ENCODE assay signal across 24 mouse cellular contexts in the genomic region with DNA sequence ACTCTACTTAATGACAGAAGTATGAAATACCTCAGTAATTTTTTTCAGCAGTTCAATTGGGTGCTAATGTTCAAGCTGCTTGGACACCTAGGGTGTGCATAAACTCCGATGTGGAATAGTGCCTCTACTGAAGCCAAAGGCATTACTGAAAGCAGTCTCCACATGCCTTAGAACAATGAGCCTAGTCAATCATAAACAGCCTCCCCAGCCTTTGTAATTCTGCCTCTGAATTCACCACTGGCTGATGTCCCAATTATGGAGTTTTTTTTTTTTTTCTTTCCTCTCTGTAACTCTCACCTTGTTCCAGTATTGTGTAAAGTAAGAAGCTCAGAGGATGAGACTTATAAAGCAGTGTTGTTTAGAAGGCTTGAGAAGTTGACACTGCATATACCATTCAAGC. TPM values are rescaled to one million over a fixed set of nuclear protein-coding genes. Genes with fewer than 3 reads are reported as not detected.
DNase-seq lines count a peak whose midpoint lies in the region; ATAC-seq and TF ChIP-seq lines count a peak whose summit lies in the region.
"Had no signal": no experiment of that assay in that cellular context is flagged by ENCODE, and none has a peak within 500 bp of the region (broad histone marks: within the 10 kb centered on the region; RNA-seq: fewer than 3 reads in every experiment).

No protein-coding gene starts in this region.

- ATAC-seq in kidney, embryonic 15.5 days (replicated peaks; ENCODE audit: low FRiP score) = no peak
- ATAC-seq in stomach, embryonic 15.5 days (ENCODE audit: insufficient read depth, low FRiP score, low read depth) = no peak
- no peak for ATAC-seq in stomach, postnatal 0 days (ENCODE audit: low FRiP score, low TSS enrichment)
- ATAC-seq: CD4-positive, CD25-positive, alpha-beta regulatory T cell, adult 4 months; forebrain, embryonic 15.5 days; hindbrain, postnatal 0 days; inflammation-experienced regulatory T-cells, adult 6 months had no signal

- 80% methylated on average over 1 of the region's 1 CpGs for WGBS in kidney, embryonic 15.5 days
- WGBS in stomach, embryonic 15.5 days = 71% methylated on average over 1 of the region's 1 CpGs
- WGBS in stomach, postnatal 0 days = 36% methylated on average over 1 of the region's 1 CpGs

- no peak for TF ChIP-seq CTCF in stomach, postnatal 0 days (IDR thresholded peaks at IDR 0.05; ENCODE audit: low read depth)

- no peak overlapping the region for H3K4me2 ChIP-seq in kidney, embryonic 15.5 days
- H3K4me2 ChIP-seq in stomach, embryonic 15.5 days = no peak overlapping the region
- H3K4me2 ChIP-seq in stomach, postnatal 0 days (replicated peaks; ENCODE audit: low read depth) = no peak overlapping the region
- H3K4me2 ChIP-seq: embryonic facial prominence, embryonic 13.5 days; forebrain, embryonic 15.5 days; heart, embryonic 13.5 days; hindbrain, embryonic 14.5 days had no signal

- no peak overlapping the region for H3K27ac ChIP-seq in kidney, embryonic 15.5 days
- 0 out of 2 replicates have a peak overlapping the region, but pooled peaks have one; percentile 7 for H3K27ac ChIP-seq in stomach, embryonic 15.5 days
- no peak overlapping the region for H3K27ac ChIP-seq in stomach, postnatal 0 days (replicated peaks)
- H3K27ac ChIP-seq: embryonic facial prominence, embryonic 13.5 days; forebrain, embryonic 15.5 days; heart, adult 2 months; heart, embryonic 10.5 days; heart, embryonic 13.5 days; hindbrain, embryonic 14.5 days; hindbrain, postnatal 0 days had no signal

- H3K27me3 ChIP-seq in kidney, embryonic 15.5 days = no peaks in the 10 kb centered on the region
- H3K27me3 ChIP-seq in stomach, embryonic 15.5 days (replicated peaks) = no peaks in the 10 kb centered on the region
- H3K27me3 ChIP-seq in stomach, postnatal 0 days (ENCODE audit: control insufficient read depth, insufficient read depth, low read length) = no peaks in the 10 kb centered on the region
- H3K27me3 ChIP-seq: embryonic facial prominence, embryonic 13.5 days; forebrain, embryonic 15.5 days; heart, embryonic 13.5 days had no signal

- no peaks in the 10 kb centered on the region for H3K9me3 ChIP-seq in kidney, embryonic 15.5 days (replicated peaks)
- no peaks in the 10 kb centered on the region for H3K9me3 ChIP-seq in stomach, embryonic 15.5 days
- no peaks in the 10 kb centered on the region for H3K9me3 ChIP-seq in stomach, postnatal 0 days (ENCODE audit: control insufficient read depth, low read length)
- H3K9me3 ChIP-seq: embryonic facial prominence, embryonic 13.5 days; forebrain, embryonic 15.5 days; heart, embryonic 10.5 days; heart, embryonic 13.5 days had no signal

- H3K9ac ChIP-seq in kidney, embryonic 15.5 days = no peak overlapping the region
- no peak overlapping the region for H3K9ac ChIP-seq in stomach, embryonic 15.5 days
- no peak overlapping the region for H3K9ac ChIP-seq in stomach, postnatal 0 days (ENCODE audit: low read length)
- H3K9ac ChIP-seq: embryonic facial prominence, embryonic 13.5 days; forebrain, embryonic 15.5 days; heart, embryonic 13.5 days; hindbrain, embryonic 14.5 days had no signal

- no peak for TF ChIP-seq EP300 in stomach, postnatal 0 days (optimal IDR thresholded peaks at IDR 0.05)

- DNase-seq in kidney, adult 9 months = peak; percentile 65
- no peak for DNase-seq in stomach, postnatal 0 days (ENCODE audit: low spot score)
- peak; percentile 69 for DNase-seq in fat pad, adult 2 months (ENCODE audit: extremely low read depth, low read depth, low spot score)
- no peak for DNase-seq in left cerebral cortex, adult 9 months (ENCODE audit: low spot score in 2 of 2)
- no peak for DNase-seq in layer of hippocampus, adult 9-11 months
- DNase-seq: adrenal gland, postnatal 10 days; adrenal gland, postnatal 36 days; cerebellum, adult 18-20 months; cerebellum, adult 9-11 months; cerebellum, postnatal 25 days; gastrocnemius, postnatal 36 days; heart, adult 2 months; heart, postnatal 14 days; heart, postnatal 4 days had no signal

- no peaks in the 10 kb centered on the region for H3K36me3 ChIP-seq in kidney, embryonic 15.5 days
- H3K36me3 ChIP-seq in stomach, embryonic 15.5 days = no peaks in the 10 kb centered on the region
- H3K36me3 ChIP-seq in stomach, postnatal 0 days (ENCODE audit: control insufficient read depth, insufficient read depth, low read length) = no peaks in the 10 kb centered on the region
- H3K36me3 ChIP-seq: embryonic facial prominence, embryonic 13.5 days; forebrain, embryonic 15.5 days; heart, embryonic 10.5 days; heart, embryonic 13.5 days had no signal

- H3K4me3 ChIP-seq in kidney, embryonic 15.5 days (replicated peaks) = no peak overlapping the region
- H3K4me3 ChIP-seq in stomach, embryonic 15.5 days (replicated peaks) = no peak overlapping the region
- H3K4me3 ChIP-seq in stomach, postnatal 0 days (ENCODE audit: low read depth, low read length) = no peak overlapping the region
- H3K4me3 ChIP-seq: embryonic facial prominence, embryonic 13.5 days; forebrain, embryonic 15.5 days; heart, adult 2 months; heart, embryonic 10.5 days; heart, embryonic 13.5 days had no signal

- H3K4me1 ChIP-seq in kidney, embryonic 15.5 days = peaks cover 6% of the 10 kb centered on the region; the same call in 1 of the 2 replicates
- H3K4me1 ChIP-seq in stomach, embryonic 15.5 days = 0 out of 2 replicates have a peak, but pooled peaks cover 6% of the 10 kb centered on the region
- no peaks in the 10 kb centered on the region for H3K4me1 ChIP-seq in stomach, postnatal 0 days (replicated peaks; ENCODE audit: control insufficient read depth, insufficient read depth)

RNA-seq across cellular contexts. Expression of a gene that starts 3.9 kb away (rescaled TPM):
- 42.7 and 42.8 TPM in 2 replicates for polyA plus RNA-seq in kidney, embryonic 15.5 days (2015; fragmentation: Nextera tagmentation; extraction: Ambion mirVana)
- 35.9 and 36.1 TPM in 2 replicates for polyA plus RNA-seq in stomach, embryonic 15.5 days (2015; fragmentation: Nextera tagmentation; extraction: Ambion mirVana)
- 35.8 and 40.0 TPM in 2 replicates for polyA plus RNA-seq in stomach, postnatal 0 days (2015; fragmentation: Nextera tagmentation; extraction: Ambion mirVana)

Comparison
In these comparisons a context has a peak if more than half of its experiments do, and no peak if none do; other contexts are left out.
1. DNase-seq: peak in kidney, adult 9 months (single experiment) and fat pad, adult 2 months (single experiment); none in stomach, postnatal 0 days (single experiment), left cerebral cortex, adult 9 months (0 of 2) and layer of hippocampus, adult 9-11 months (single experiment).